Mouse (Mus musculus) B cell, adult 62 days (primary cell): Measurements from ENCODE around the gene Hemk1. TPM values are rescaled to one million over a fixed set of nuclear protein-coding genes. Genes with fewer than 3 reads are reported as not detected.

Experiments used
- total RNA-seq: library from RNA; stranded (reverse); gene quantifications from 4 replicates; pipeline ENCODE4 v1.2.4, GENCODE M21; 2023

Hemk1 gene
- total RNA-seq, result 10.8 to 17.7 TPM (median 14.9 TPM) in 4 replicates

GRCm38 (mm10) chr9:107338172-107338883 lies at the start of gene Hemk1:
TSS of gene Hemk1 (minus strand) at chr9:107338350.

GRCm38 (mm10) chr9:107340267-107340859 lies 2.2 kb upstream of the Hemk1 start, which contains the start of gene 6430571L13Rik:
TSS of gene 6430571L13Rik (plus strand) at chr9:107340602.

GRCm38 (mm10) chr9:107296016-107296040 lies 42.3 kb downstream of the Hemk1 start, which contains the start of gene Cish:
TSS of gene Cish (plus strand) at chr9:107296026.

GRCm38 (mm10) chr9:107289211-107290076 lies 48.7 kb downstream of the Hemk1 start, which contains the start of gene Mapkapk3:
TSS of gene Mapkapk3 (minus strand) at chr9:107289877.

Other genes starting within 250 kb of the Hemk1 start
- not detected in 4 replicates for gene Dock3, start 106.4 kb downstream of the Hemk1 start, total RNA-seq
- gene Mapkapk3, start 48.5 kb downstream of the Hemk1 start, total RNA-seq, result 25.5 to 31.7 TPM (median 26.3 TPM) in 4 replicates
- 0.66 to 2.1 TPM (median 0.95 TPM) in 4 replicates for gene Cish, start 42.3 kb downstream of the Hemk1 start, total RNA-seq
- 0.29 to 1.5 TPM (median 0.60 TPM) in 4 replicates for gene 6430571L13Rik, start 2.3 kb upstream of the Hemk1 start, total RNA-seq
- 1.4 to 1.8 TPM (median 1.6 TPM) in 4 replicates for gene Cacna2d2, start 61.3 kb upstream of the Hemk1 start, total RNA-seq
- gene Tmem115, start 195.6 kb upstream of the Hemk1 start, total RNA-seq, result 19.8 to 26.6 TPM (median 22.1 TPM) in 4 replicates
- gene Cyb561d2, start 203.8 kb upstream of the Hemk1 start, total RNA-seq, result 10.3 to 16.0 TPM (median 14.3 TPM) in 4 replicates
- 19.0 to 32.3 TPM (median 21.9 TPM) in 4 replicates for gene Nprl2, start 203.9 kb upstream of the Hemk1 start, total RNA-seq
- gene Zmynd10, start 208.9 kb upstream of the Hemk1 start, total RNA-seq, result 0.43 TPM in 1 of 4 replicates, not detected in the others
- 61.6 to 76.5 TPM (median 70.1 TPM) in 4 replicates for gene Rassf1, start 213.2 kb upstream of the Hemk1 start, total RNA-seq
- 17.9 to 29.2 TPM (median 20.7 TPM) in 4 replicates for gene Tusc2, start 224.9 kb upstream of the Hemk1 start, total RNA-seq
- 2.1 to 7.1 TPM (median 4.7 TPM) in 4 replicates for gene Hyal2, start 229.6 kb upstream of the Hemk1 start, total RNA-seq
- 3.0 to 4.0 TPM (median 3.7 TPM) in 4 replicates for gene Hyal1, start 238.6 kb upstream of the Hemk1 start, total RNA-seq
- 9.0 to 13.7 TPM (median 10.8 TPM) in 4 replicates for gene Naa80, start 240.5 kb upstream of the Hemk1 start, total RNA-seq
- gene Hyal3, start 242.5 kb upstream of the Hemk1 start, total RNA-seq, result 1.6 to 2.9 TPM (median 2.3 TPM) in 4 replicates
- 20.1 to 26.5 TPM (median 22.5 TPM) in 4 replicates for gene Ifrd2, start 249.3 kb upstream of the Hemk1 start, total RNA-seq